Mouse (Mus musculus) forebrain, embryonic 11.5 days (tissue): Measurements from ENCODE around the gene Ccdc71. TPM values are rescaled to one million over a fixed set of nuclear protein-coding genes. Genes with fewer than 3 reads are reported as not detected.
A peak's percentile ranks its signal among the peaks of the same experiment; 100 is the strongest.

Experiments
- ATAC-seq: fragments of 200-750 bp; cut with Nextera tagmentation; replicated peaks from 2 replicates; pipeline ENCODE4 v1.8.0; 2017; ENCODE audit warnings: moderate TSS enrichment; ENCODE audit not compliant: low FRiP score
- DNase-seq: peaks from one replicate; pipeline ENCODE4 v3.0.0-alpha.2; 2017; ENCODE audit warnings: low spot score
- H3K27ac ChIP-seq: fragments of 300-500 bp; sonication (generic); 2 replicates; pipeline ENCODE4 v1.5.1; 2014; ENCODE audit warnings: low read depth, low read length
- H3K27me3 ChIP-seq: fragments of 300-500 bp; sonication (generic); 2 replicates; pipeline ENCODE4 v1.6.1; 2014; ENCODE audit warnings: mild to moderate bottlenecking, low read length, mixed read lengths; ENCODE audit not compliant: control insufficient read depth, insufficient read depth
- H3K36me3 ChIP-seq: fragments of 300-500 bp; sonication (generic); 2 replicates; pipeline ENCODE4 v1.6.1; 2014; ENCODE audit warnings: mild to moderate bottlenecking, low read length, moderate library complexity, mixed read lengths; ENCODE audit not compliant: control insufficient read depth, insufficient read depth
- H3K4me1 ChIP-seq: fragments of 300-500 bp; sonication (generic); replicated peaks from 2 replicates; pipeline ENCODE4 v1.6.1; 2014; ENCODE audit warnings: low read length, mixed read lengths; ENCODE audit not compliant: control insufficient read depth, insufficient read depth
- H3K4me2 ChIP-seq: fragments of 300-500 bp; sonication (generic); 2 replicates; pipeline ENCODE4 v1.6.1; 2014; ENCODE audit warnings: low read depth, mild to moderate bottlenecking, low read length, moderate library complexity, mixed read lengths; ENCODE audit not compliant: severe bottlenecking
- H3K4me3 ChIP-seq: fragments of 300-500 bp; sonication (generic); 2 replicates; pipeline ENCODE4 v1.5.1; 2014; ENCODE audit warnings: low read depth, low read length
- H3K9ac ChIP-seq: fragments of 300-500 bp; sonication (generic); 2 replicates; pipeline ENCODE4 v1.6.1; 2014; ENCODE audit warnings: low read length
- H3K9me3 ChIP-seq: fragments of 300-500 bp; sonication (generic); 2 replicates; pipeline ENCODE4 v1.6.1; 2016; ENCODE audit warnings: low read length, mixed read lengths; ENCODE audit not compliant: control insufficient read depth
- WGBS: fragments of 180-500 bp; shearing (Covaris S2); extraction: QIAGEN DNeasy Blood & Tissue Kit; methylation state at CpG from one replicate; pipeline ENCODE4 v1.1.7; 2014; 5-methylcytosine and 5-hydroxymethylcytosine counted together
- polyA plus RNA-seq: library from polyadenylated mRNA; unstranded; fragments of >200 nt; fragmentation: Nextera tagmentation; extraction: Ambion mirVana; gene quantifications from 2 replicates; pipeline ENCODE4 v1.2.1, GENCODE M21; 2014

Gene Ccdc71
- polyA plus RNA-seq, 1 experiment from 2014 or later: 42.5 TPM

GRCm38 (mm10) chr9:108463713-108464112, 3.4 kb downstream of the Ccdc71 start:
- DNase-seq (no peak), ATAC-seq (no peak)
- 97% methylated on average over 9 of the region's 9 CpGs for WGBS
- Histone ChIP-seq H3K27ac (no peak overlapping the region), H3K4me2 (no peak overlapping the region), H3K27me3 (no peaks in the 10 kb centered on the region), H3K36me3 (peaks cover 12% of the 10 kb centered on the region; the same call in 1 of the 2 replicates), H3K9ac (no peak overlapping the region), H3K9me3 (no peaks in the 10 kb centered on the region), H3K4me1 (peaks cover 4% of the 10 kb centered on the region; the same call in 1 of the 2 replicates), H3K4me3 (no peak overlapping the region)

- DNase-seq (no peak), ATAC-seq (no peak)
- Histone ChIP-seq H3K27ac (no peak overlapping the region), H3K36me3 (peaks cover 12% of the 10 kb centered on the region; the same call in 1 of the 2 replicates), H3K9ac (no peak overlapping the region), H3K4me2 (no peak overlapping the region), H3K4me3 (no peak overlapping the region), H3K27me3 (no peaks in the 10 kb centered on the region), H3K9me3 (no peaks in the 10 kb centered on the region), H3K4me1 (peaks cover 2% of the 10 kb centered on the region; the same call in 1 of the 2 replicates)
- whole genome bisulfite sequencing: 90% methylated on average over 2 of the region's 2 CpGs
Measured at GRCm38 (mm10) chr9:108466219-108466618, 5.9 kb downstream of the Ccdc71 start.

GRCm38 (mm10) chr9:108469430-108469829, 9.1 kb downstream of the Ccdc71 start:
- Histone ChIP-seq H3K27me3 (no peaks in the 10 kb centered on the region), H3K4me2 (no peak overlapping the region), H3K9me3 (no peaks in the 10 kb centered on the region), H3K27ac (no peak overlapping the region), H3K9ac (no peak overlapping the region), H3K4me1 (no peaks in the 10 kb centered on the region), H3K36me3 (no peaks in the 10 kb centered on the region), H3K4me3 (no peak overlapping the region)
- ATAC-seq (no peak), DNase-seq (no peak)
- WGBS: 81% methylated on average over 5 of the region's 5 CpGs

GRCm38 (mm10) chr9:108469845-108470244, 9.5 kb downstream of the Ccdc71 start:
- Histone ChIP-seq H3K4me1 (no peaks in the 10 kb centered on the region), H3K4me2 (no peak overlapping the region), H3K4me3 (no peak overlapping the region), H3K36me3 (no peaks in the 10 kb centered on the region), H3K27me3 (no peaks in the 10 kb centered on the region), H3K9me3 (no peaks in the 10 kb centered on the region), H3K27ac (no peak overlapping the region), H3K9ac (no peak overlapping the region)
- no peak for ATAC-seq
- no peak for DNase-seq
- 78% methylated on average over 4 of the region's 4 CpGs for WGBS

- Histone ChIP-seq H3K4me1 (peaks cover 9% of the 10 kb centered on the region; the same call in 1 of the 2 replicates), H3K27ac (no peak overlapping the region), H3K36me3 (no peaks in the 10 kb centered on the region), H3K9me3 (no peaks in the 10 kb centered on the region), H3K4me3 (no peak overlapping the region), H3K4me2 (no peak overlapping the region), H3K27me3 (no peaks in the 10 kb centered on the region), H3K9ac (no peak overlapping the region)
- ATAC-seq (no peak), DNase-seq (no peak)
- 50% methylated on average over 1 of the region's 1 CpGs for WGBS
Measured at GRCm38 (mm10) chr9:108474528-108474927, 14.2 kb downstream of the Ccdc71 start.

GRCm38 (mm10) chr9:108478638-108479156, 18.4 kb downstream of the Ccdc71 start:
- Histone ChIP-seq H3K4me3 (peak overlapping the region; percentile 37), H3K4me2 (peak overlapping the region; percentile 61), H3K36me3 (no peaks in the 10 kb centered on the region; the same call in 1 of the 2 replicates), H3K9ac (peak overlapping the region; percentile 61), H3K27me3 (no peaks in the 10 kb centered on the region), H3K9me3 (no peaks in the 10 kb centered on the region), H3K4me1 (peaks cover 13% of the 10 kb centered on the region; the same call in 1 of the 2 replicates), H3K27ac (peak overlapping the region; percentile 79)
- peak; percentile 91 for DNase-seq
- ATAC-seq: peak; percentile 75
- under 1% methylated on average over 20 of the region's 20 CpGs for WGBS

GRCm38 (mm10) chr9:108479241-108479640, 18.9 kb downstream of the Ccdc71 start:
- peaks cover 2% of the 10 kb centered on the region for H3K36me3 ChIP-seq
- H3K27me3 ChIP-seq: no peaks in the 10 kb centered on the region
- no peaks in the 10 kb centered on the region for H3K9me3 ChIP-seq
- H3K27ac ChIP-seq: peak overlapping the region; percentile 79; the same call in 1 of the 2 replicates
- H3K9ac ChIP-seq: peak overlapping the region; percentile 44; the same call in 1 of the 2 replicates
- 26% methylated on average over 11 of the region's 11 CpGs for WGBS
- peak overlapping the region; percentile 37; the same call in 1 of the 2 replicates for H3K4me3 ChIP-seq
- ATAC-seq (peak; percentile 28; the same call in 1 of the 2 replicates), DNase-seq (peak; percentile 62)
- peak overlapping the region; percentile 61; the same call in 1 of the 2 replicates for H3K4me2 ChIP-seq
- peaks cover 13% of the 10 kb centered on the region; the same call in 1 of the 2 replicates for H3K4me1 ChIP-seq

- Histone ChIP-seq H3K27me3 (no peaks in the 10 kb centered on the region), H3K4me3 (peak within 1 kb of the TSS; percentile 44), H3K9me3 (no peaks in the 10 kb centered on the region), H3K4me1 (peaks cover 13% of the 10 kb centered on the region; the same call in 1 of the 2 replicates), H3K36me3 (peaks cover 4% of the 10 kb centered on the region), H3K9ac (peak within 1 kb of the TSS; percentile 73), H3K4me2 (peak within 1 kb of the TSS; percentile 68), H3K27ac (peak within 1 kb of the TSS; percentile 79)
- DNase-seq: peak; percentile 64
- 8% methylated on average over 10 of the region's 10 CpGs for WGBS
- peak; percentile 68 for ATAC-seq
Measured at GRCm38 (mm10) chr9:108479721-108480351, 19.5 kb downstream of the Ccdc71 start, which contains the start of gene Lamb2. Lamb2 (plus strand) TSS chr9:108479736.
